Mouse (Mus musculus): ENCODE results near the gene Nrtn.

The Nrtn gene

DNA sequence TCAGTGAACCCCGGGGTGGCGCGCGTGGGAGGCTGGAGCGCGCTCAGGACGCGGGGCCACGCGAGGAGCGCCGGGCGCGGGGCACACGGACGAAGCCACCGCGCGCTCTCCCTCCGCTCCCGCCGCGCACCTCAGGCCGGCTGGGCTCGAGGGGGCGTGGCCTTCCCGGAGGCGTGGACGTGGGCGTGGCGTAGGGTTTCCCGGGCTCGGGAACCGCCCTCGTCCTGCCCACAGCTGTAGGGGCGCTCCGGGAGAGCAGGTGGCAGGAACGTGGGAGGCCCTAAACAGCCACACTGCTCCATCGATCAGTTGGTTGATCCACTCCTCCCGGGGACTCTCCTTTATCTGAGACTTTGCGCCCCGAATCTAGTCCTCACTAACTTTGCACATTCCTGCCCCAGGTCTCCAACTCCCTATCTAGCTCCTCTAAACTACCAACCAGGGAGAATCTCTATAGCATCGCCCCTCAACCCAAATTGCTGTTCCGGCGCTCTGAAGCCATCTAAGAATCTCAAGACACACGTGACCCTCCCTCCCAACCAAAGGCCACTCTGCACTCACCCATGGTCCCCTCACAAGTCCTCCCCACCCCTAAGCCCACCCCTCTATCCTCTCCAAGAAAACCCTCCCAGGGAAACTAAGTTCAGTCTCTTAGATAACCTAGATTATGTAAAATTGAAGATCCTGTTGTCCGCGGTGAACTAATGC lies at the start of gene Nrtn:
TSS of gene Nrtn (minus strand) at position 115 of the 708 bp plus-strand sequence.
- in situ Hi-C loops (cut with MboI; ENCODE audit: unreplicated experiment in 2 of 2), result no loop called here

DNA sequence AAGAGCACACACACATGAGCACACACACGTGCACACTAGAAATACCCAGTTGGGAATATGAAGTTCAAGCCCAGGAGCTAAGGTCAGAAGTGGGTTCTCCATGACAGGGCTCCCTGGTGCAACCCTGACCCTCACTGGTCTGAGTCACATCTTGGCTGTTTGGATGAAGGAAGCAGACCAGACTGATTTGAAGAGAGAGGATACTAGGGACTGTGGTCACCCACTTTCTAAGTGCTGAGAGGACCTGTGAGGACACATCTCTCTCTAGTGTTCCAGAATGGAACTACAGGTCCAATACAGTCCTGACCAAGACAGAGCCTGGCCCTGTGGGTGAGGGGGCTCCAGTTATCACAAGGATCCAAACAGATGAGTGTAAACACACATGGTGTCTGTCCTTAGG lies 48.5 kb upstream of the Nrtn start:
- in situ Hi-C loops (cut with MboI; ENCODE audit: unreplicated experiment in 2 of 2), result loop anchor here (5.0 to 25.0 kb wide), 4 partner anchors 52 to 532 kb away; no protein-coding TSS in a partner anchor

GRCm38 (mm10) chr17:56804952-56805351 lies 47.6 kb upstream of the Nrtn start:
- in situ Hi-C loops (cut with MboI; ENCODE audit: unreplicated experiment in 2 of 2), result loop anchor here (5.0 to 25.0 kb wide), 4 partner anchors 52 to 532 kb away; no protein-coding TSS in a partner anchor

GRCm38 (mm10) chr17:56802065-56802464 lies 44.7 kb upstream of the Nrtn start:
- in situ Hi-C loops (cut with MboI; ENCODE audit: unreplicated experiment in 2 of 2), result loop anchor here (10.0 to 25.0 kb wide), 2 partner anchors 363 to 535 kb away; no protein-coding TSS in a partner anchor

GRCm38 (mm10) chr17:56799276-56799675 lies 41.9 kb upstream of the Nrtn start:
- in situ Hi-C loops (cut with MboI; ENCODE audit: unreplicated experiment in 2 of 2), result no loop called here

GRCm38 (mm10) chr17:56793614-56794319 lies 36.4 kb upstream of the Nrtn start:
- in situ Hi-C loops (cut with MboI; ENCODE audit: unreplicated experiment in 2 of 2), result no loop called here

- in situ Hi-C loops (cut with MboI; ENCODE audit: unreplicated experiment in 2 of 2), result no loop called here
Observed at GRCm38 (mm10) chr17:56792588-56792987, 35.3 kb upstream of the Nrtn start.

- in situ Hi-C loops (cut with MboI; ENCODE audit: unreplicated experiment in 2 of 2), result no loop called here
Observed at GRCm38 (mm10) chr17:56789286-56789685, 32.0 kb upstream of the Nrtn start.

GRCm38 (mm10) chr17:56788886-56789285 lies 31.6 kb upstream of the Nrtn start:
- in situ Hi-C loops (cut with MboI; ENCODE audit: unreplicated experiment in 2 of 2), result no loop called here

- in situ Hi-C loops (cut with MboI; ENCODE audit: unreplicated experiment in 2 of 2), result no loop called here
Observed at GRCm38 (mm10) chr17:56780291-56780978, 23.1 kb upstream of the Nrtn start.

- in situ Hi-C loops (cut with MboI; ENCODE audit: unreplicated experiment in 2 of 2), result no loop called here
Observed at GRCm38 (mm10) chr17:56778779-56779362, 21.5 kb upstream of the Nrtn start.

GRCm38 (mm10) chr17:56777568-56777967 lies 20.2 kb upstream of the Nrtn start:
- in situ Hi-C loops (cut with MboI; ENCODE audit: unreplicated experiment in 2 of 2), result no loop called here

- in situ Hi-C loops (cut with MboI; ENCODE audit: unreplicated experiment in 2 of 2), result loop anchor here in 1 of 2 experiments (10.0 kb wide), 1 partner anchor 95 kb away; the partner anchor contains the start of gene Ranbp3
Observed at GRCm38 (mm10) chr17:56769950-56770349, 12.6 kb upstream of the Nrtn start, which contains the start of gene Prr22. Prr22 (plus strand) TSS chr17:56770250.

GRCm38 (mm10) chr17:56768941-56769340 lies 11.6 kb upstream of the Nrtn start:
- in situ Hi-C loops (cut with MboI; ENCODE audit: unreplicated experiment in 2 of 2), result loop anchor here in 1 of 2 experiments (10.0 kb wide), 1 partner anchor 94 kb away; the partner anchor contains the start of gene Ranbp3

DNA sequence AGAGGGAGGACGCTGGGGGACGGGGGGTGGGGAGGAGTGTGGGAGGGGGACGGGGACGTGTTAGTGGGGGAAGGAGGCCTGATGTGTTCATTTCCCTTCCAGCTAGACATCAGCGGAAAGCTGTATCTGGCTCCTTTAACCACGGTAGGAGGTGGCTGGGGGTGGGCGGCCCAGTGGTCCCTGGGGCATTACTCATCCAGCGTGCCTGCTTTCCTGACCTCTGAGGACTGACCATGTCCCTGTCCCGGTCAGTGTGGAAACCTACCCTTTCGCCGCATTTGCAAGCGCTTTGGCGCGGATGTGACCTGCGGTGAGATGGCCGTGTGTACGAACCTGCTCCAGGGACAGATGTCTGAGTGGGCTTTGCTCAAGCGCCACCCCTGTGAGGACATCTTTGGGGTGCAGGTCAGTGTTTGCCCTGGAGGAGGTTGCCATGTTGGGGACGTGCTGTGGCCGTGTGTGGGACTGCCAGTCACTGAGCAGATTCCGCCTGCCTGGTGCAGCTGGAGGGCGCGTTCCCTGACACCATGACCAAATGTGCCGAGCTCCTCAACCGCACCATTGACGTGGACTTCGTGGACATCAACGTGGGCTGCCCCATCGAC lies 10.3 kb upstream of the Nrtn start:
- in situ Hi-C loops (cut with MboI; ENCODE audit: unreplicated experiment in 2 of 2), result loop anchor here in 1 of 2 experiments (10.0 kb wide), 1 partner anchor 93 kb away; the partner anchor contains the start of gene Ranbp3

DNA sequence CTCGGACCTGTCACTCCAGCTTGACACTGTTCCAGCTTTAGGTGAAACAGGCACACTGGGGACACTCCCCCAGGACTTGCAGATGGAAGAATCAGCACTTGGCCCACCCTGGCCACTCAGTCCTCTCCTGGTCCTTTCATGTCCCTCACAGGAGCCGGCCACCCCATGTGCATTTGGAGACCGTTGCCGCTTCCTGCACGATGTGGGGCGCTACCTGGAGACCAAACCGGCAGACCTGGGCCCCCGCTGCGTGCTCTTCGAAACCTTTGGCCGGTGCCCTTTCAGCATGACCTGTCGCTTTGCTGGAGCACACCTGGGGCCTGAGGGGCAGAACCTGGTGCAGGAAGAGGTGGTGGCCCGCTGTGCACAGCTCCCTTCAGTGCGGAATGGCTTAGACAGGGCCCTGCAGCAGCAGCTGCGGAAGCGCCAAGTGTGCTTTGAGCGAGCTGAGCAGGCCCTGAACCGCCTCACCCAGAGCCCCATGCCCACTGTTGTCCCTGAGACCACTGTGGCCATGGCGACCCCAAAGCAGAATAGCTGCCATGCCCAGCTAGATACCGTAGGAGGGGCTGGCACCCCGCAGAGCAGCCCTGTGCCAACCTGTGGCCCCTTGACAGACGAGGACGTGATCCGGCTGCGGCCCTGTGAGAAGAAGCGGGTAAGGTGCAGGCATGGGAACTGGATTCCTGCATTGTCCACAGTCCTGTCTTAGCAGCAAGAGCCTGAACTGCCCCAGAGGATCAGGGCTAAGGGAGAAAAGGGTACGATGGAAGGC lies 9.5 kb upstream of the Nrtn start:
- in situ Hi-C loops (cut with MboI; ENCODE audit: unreplicated experiment in 2 of 2), result loop anchor here in 1 of 2 experiments (10.0 kb wide), 1 partner anchor 92 kb away; the partner anchor contains the start of gene Ranbp3

GRCm38 (mm10) chr17:56765431-56765830 lies 8.1 kb upstream of the Nrtn start:
- in situ Hi-C loops (cut with MboI; ENCODE audit: unreplicated experiment in 2 of 2), result loop anchor here in 1 of 2 experiments (10.0 kb wide), 1 partner anchor 91 kb away; the partner anchor contains the start of gene Ranbp3

GRCm38 (mm10) chr17:56764474-56765354 lies 7.4 kb upstream of the Nrtn start, which contains the start of gene Dus3l:
Dus3l (plus strand) TSS chr17:56764757.
- in situ Hi-C loops (cut with MboI; ENCODE audit: unreplicated experiment in 2 of 2), result loop anchor here in 1 of 2 experiments (5.0 to 10.0 kb wide), 3 partner anchors 47 to 182 kb away; partner anchors contain the start of genes Ndufa11, Ranbp3, Safb and Safb2
